Mouse (Mus musculus) neural tube, postnatal 0 days (tissue): ENCODE measurements around the gene Rtn2. TPM values are rescaled to one million over a fixed set of nuclear protein-coding genes. Genes with fewer than 3 reads are reported as not detected.

Experiments used
- polyA plus RNA-seq: library from polyadenylated mRNA; unstranded; fragments of >200 nt; fragmentation: Nextera tagmentation; extraction: Ambion mirVana; gene quantifications from 2 replicates; pipeline ENCODE4 v1.2.1, GENCODE M21; 2015

The Rtn2 gene
- 119 and 126 TPM in 2 replicates for polyA plus RNA-seq

GRCm38 (mm10) chr7:19282385-19282784 lies at the start of gene Rtn2:
Gene Rtn2 (plus strand): TSS chr7:19282624.

GRCm38 (mm10) chr7:19271238-19272172 lies 10.9 kb upstream of the Rtn2 start, which contains the start of gene Vasp:
Gene Vasp (minus strand): TSS chr7:19271817.

GRCm38 (mm10) chr7:19279581-19280114 lies 2.8 kb upstream of the Rtn2 start, which contains the start of gene Ppm1n:
Gene Ppm1n (minus strand): TSS chr7:19280064.

GRCm38 (mm10) chr7:19309884-19310641 lies 27.6 kb downstream of the Rtn2 start, which contains the start of gene Fosb:
Gene Fosb (minus strand): TSS chr7:19310051.

GRCm38 (mm10) chr7:19344237-19344847 lies 61.9 kb downstream of the Rtn2 start, which contains the start of gene Ercc1:
Gene Ercc1 (plus strand): TSS chr7:19344778.

Other genes starting within 250 kb of the Rtn2 start
- gene Rsph6a, start 227.9 kb upstream of the Rtn2 start, polyA plus RNA-seq = 0.35 and 0.36 TPM in 2 replicates
- 48.3 and 65.5 TPM in 2 replicates for gene Dmwd, start 206.4 kb upstream of the Rtn2 start, polyA plus RNA-seq
- 7.8 TPM in 2 replicates for gene Dmpk, start 198.8 kb upstream of the Rtn2 start, polyA plus RNA-seq
- 1.9 and 2.0 TPM in 2 replicates for gene Six5, start 188.0 kb upstream of the Rtn2 start, polyA plus RNA-seq
- gene Gm4969, start 164.3 kb upstream of the Rtn2 start, polyA plus RNA-seq = 6.2 and 6.3 TPM in 2 replicates
- 10.3 and 11.0 TPM in 2 replicates for gene Fbxo46, start 162.8 kb upstream of the Rtn2 start, polyA plus RNA-seq
- 25.2 and 26.6 TPM in 2 replicates for gene Qpctl, start 133.3 kb upstream of the Rtn2 start, polyA plus RNA-seq
- gene Snrpd2, start 132.9 kb upstream of the Rtn2 start, polyA plus RNA-seq = 115 and 116 TPM in 2 replicates
- 0.84 and 1.1 TPM in 2 replicates for gene Gipr, start 116.5 kb upstream of the Rtn2 start, polyA plus RNA-seq
- 26.8 and 28.3 TPM in 2 replicates for gene Eml2, start 106.2 kb upstream of the Rtn2 start, polyA plus RNA-seq
- 5.1 and 5.6 TPM in 2 replicates for gene Gpr4, start 70.1 kb upstream of the Rtn2 start, polyA plus RNA-seq
- 33.3 and 38.2 TPM in 2 replicates for gene Opa3, start 54.3 kb upstream of the Rtn2 start, polyA plus RNA-seq
- 31.8 and 36.1 TPM in 2 replicates for gene Vasp, start 10.8 kb upstream of the Rtn2 start, polyA plus RNA-seq
- 1.1 and 2.7 TPM in 2 replicates for gene Ppm1n, start 2.6 kb upstream of the Rtn2 start, polyA plus RNA-seq
- gene Fosb, start 27.4 kb downstream of the Rtn2 start, polyA plus RNA-seq = 0.13 and 0.23 TPM in 2 replicates
- gene Ercc1, start 62.2 kb downstream of the Rtn2 start, polyA plus RNA-seq = 72.6 and 76.5 TPM in 2 replicates
- 19.8 and 23.3 TPM in 2 replicates for gene Cd3eap, start 76.9 kb downstream of the Rtn2 start, polyA plus RNA-seq
- gene Ppp1r13l, start 77.1 kb downstream of the Rtn2 start, polyA plus RNA-seq = 1.0 and 1.2 TPM in 2 replicates
- gene Ercc2, start 99.4 kb downstream of the Rtn2 start, polyA plus RNA-seq = 13.1 and 15.2 TPM in 2 replicates
- gene Klc3, start 121.5 kb downstream of the Rtn2 start, polyA plus RNA-seq = 1.0 and 1.9 TPM in 2 replicates
- gene Ckm, start 122.2 kb downstream of the Rtn2 start, polyA plus RNA-seq = 5.1 and 5.3 TPM in 2 replicates
- gene Mark4, start 176.2 kb downstream of the Rtn2 start, polyA plus RNA-seq = 20.9 and 23.9 TPM in 2 replicates
- gene Exoc3l2, start 180.7 kb downstream of the Rtn2 start, polyA plus RNA-seq = 3.6 and 3.9 TPM in 2 replicates
- gene Bloc1s3, start 225.7 kb downstream of the Rtn2 start, polyA plus RNA-seq = 4.4 and 5.5 TPM in 2 replicates
- gene Trappc6a, start 225.8 kb downstream of the Rtn2 start, polyA plus RNA-seq = 36.9 and 39.7 TPM in 2 replicates
- 1.4 and 2.5 TPM in 2 replicates for gene Nkpd1, start 235.2 kb downstream of the Rtn2 start, polyA plus RNA-seq